Mouse (Mus musculus): ENCODE measurements at regions not wholly inside any gene's neighbourhood (a gene's known extent, or its start where the extent isn't known, plus 50 kb on each side); places are given as distances from the start of the nearest gene placed in this dataset.
A peak's percentile ranks its signal among the peaks of the same experiment; 100 is the strongest.

DNA sequence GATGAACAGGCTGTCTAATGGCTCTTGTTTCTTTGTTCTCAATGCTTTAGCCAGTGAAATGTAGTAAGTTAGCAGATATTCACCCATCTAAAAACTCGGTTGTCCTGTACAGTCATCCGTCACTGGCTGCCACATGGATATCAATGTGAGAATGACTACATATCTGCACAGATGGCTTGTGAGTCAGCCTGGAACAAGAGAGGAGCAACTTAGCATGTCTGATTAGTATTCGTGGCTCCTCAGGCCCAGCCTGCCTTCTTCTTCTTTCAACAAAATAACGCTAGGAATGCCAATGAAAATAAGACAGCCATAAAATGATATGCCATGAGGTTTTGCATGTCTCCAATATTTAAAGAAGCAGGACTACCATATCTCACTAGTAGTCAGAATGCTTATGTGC is 217.5 kb downstream of the Dusp6 start:
- WGBS: 80% methylated on average over 4 of the region's 4 CpGs
- H3K9me3 ChIP-seq (ENCODE audit: low read length): no peaks in the 10 kb centered on the region
- ATAC-seq (ENCODE audit: low FRiP score) (no peak), DNase-seq (ENCODE audit: low spot score) (no peak)
- H3K36me3 ChIP-seq (ENCODE audit: insufficient read depth, low read length): no peaks in the 10 kb centered on the region
- H3K27me3 ChIP-seq (ENCODE audit: insufficient read depth, low read length): no peaks in the 10 kb centered on the region
- no peak for TF ChIP-seq CTCF (IDR thresholded peaks at IDR 0.05)
- H3K9ac ChIP-seq (replicated peaks; ENCODE audit: low read length, poor library complexity, severe bottlenecking): no peak overlapping the region
- no peak overlapping the region for H3K27ac ChIP-seq (ENCODE audit: low read depth, low read length)
- no peak overlapping the region for H3K4me2 ChIP-seq (ENCODE audit: low read depth, low read length, poor library complexity, severe bottlenecking)
- no peaks in the 10 kb centered on the region for H3K4me1 ChIP-seq (ENCODE audit: insufficient read depth, low read length)
- no peak overlapping the region for H3K4me3 ChIP-seq (ENCODE audit: low read depth, low read length)

DNA sequence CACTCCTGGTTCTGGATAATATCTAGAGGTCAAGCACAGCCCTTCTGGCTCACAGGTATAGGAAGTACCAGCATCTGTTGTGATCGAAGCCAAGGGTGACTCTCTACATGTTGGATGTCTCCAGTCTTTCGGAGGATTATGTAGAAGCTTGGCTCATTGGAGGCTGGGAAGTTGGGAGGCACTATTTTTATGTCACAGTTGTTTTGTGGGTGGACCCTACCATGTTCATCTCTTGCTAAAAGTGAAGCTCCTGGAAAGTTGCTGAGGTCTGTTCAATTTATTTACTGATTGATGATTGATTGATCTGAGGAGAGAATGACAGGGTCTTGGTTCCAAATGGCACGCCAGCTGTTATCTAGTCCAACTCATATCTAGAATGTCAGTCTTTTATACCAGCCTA is 219.0 kb downstream of the Dusp6 start:
- 95% methylated on average over 3 of the region's 3 CpGs for WGBS
- H3K36me3 ChIP-seq (ENCODE audit: insufficient read depth, low read length): no peaks in the 10 kb centered on the region
- ATAC-seq (ENCODE audit: low FRiP score): no peak
- no peaks in the 10 kb centered on the region for H3K9me3 ChIP-seq (ENCODE audit: low read length)
- no peak overlapping the region for H3K4me2 ChIP-seq (ENCODE audit: low read depth, low read length, poor library complexity, severe bottlenecking)
- no peak for TF ChIP-seq CTCF (IDR thresholded peaks at IDR 0.05)
- no peaks in the 10 kb centered on the region for H3K4me1 ChIP-seq (ENCODE audit: insufficient read depth, low read length)
- no peak overlapping the region for H3K4me3 ChIP-seq (ENCODE audit: low read depth, low read length)
- DNase-seq (ENCODE audit: low spot score): no peak
- no peak overlapping the region for H3K9ac ChIP-seq (replicated peaks; ENCODE audit: low read length, poor library complexity, severe bottlenecking)
- no peak overlapping the region for H3K27ac ChIP-seq (ENCODE audit: low read depth, low read length)
- no peaks in the 10 kb centered on the region for H3K27me3 ChIP-seq (ENCODE audit: insufficient read depth, low read length)

DNA sequence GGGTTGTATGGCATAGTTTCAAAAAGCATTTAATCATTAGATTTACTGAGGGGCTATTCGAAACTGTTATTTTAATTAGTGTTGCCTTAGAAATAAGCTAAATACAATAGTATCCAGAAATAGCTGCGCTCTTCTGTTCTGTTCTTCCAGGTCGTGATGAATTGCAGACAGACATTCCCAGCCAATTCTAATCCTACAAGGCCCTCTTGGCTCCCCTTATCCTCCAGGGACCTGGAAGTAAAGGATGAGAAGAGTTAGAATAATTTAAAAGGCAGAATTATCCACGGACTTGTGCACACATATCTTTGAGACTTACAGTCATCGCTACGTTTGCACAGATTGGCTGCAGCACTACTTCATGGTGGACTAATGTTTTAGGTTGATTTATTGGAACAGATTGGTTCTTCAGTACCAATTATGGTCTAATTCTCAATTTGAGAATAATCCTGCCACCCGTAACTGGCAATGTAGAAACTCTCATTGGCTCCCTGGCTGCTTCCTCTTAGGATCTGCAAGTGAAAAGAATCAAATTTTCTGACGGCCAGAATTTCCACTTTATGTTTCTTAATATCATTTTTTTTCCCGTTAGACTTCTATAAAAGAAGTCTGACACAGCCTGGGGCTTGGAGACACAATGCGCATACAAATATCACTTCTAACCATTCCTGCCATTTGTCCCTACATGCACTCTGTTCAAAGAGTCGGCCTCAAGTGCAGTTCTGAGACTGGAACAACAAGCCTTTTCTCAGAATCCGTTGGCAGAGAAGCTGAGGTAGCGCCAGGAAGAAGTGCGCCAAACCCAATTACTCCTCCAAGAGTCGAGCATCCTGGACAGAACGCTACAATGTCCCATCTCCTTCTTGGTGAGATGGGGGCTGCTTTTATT is 225.4 kb downstream of the Dusp6 start:
- H3K27ac ChIP-seq (ENCODE audit: low read depth, low read length): no peak overlapping the region
- 49% methylated on average over 16 of the region's 16 CpGs for WGBS

DNA sequence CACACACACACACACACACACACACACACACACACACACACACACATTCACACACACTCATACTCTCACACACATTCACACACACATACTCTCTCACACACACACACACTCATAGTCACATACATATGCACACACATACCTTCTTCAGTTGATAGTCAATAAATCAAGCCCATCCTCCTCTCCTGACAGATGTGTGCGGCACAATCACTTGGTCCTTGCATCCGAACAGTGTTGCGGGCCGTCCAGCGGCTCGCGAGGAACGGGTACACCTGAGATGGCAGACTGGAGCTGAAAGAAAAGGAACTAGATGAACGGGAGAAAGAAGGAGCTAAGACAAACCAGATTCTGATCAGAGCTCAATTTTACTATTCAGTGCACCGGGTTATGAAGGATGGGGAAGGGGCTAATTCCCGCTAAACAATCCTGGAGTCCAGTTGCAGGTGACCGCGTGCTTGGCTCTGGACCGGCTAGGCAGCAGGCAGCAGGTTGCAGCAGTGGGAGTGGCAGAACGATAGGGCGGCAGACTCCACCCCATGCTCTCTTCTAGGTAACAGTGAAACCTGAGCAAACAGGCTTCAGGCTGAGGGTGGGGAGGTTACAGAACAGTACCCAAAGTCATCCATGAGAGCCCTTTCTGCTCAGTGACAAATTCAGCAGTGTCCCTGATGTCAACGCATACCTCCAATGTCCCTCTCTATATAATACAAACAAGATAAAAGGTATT is 247.8 kb downstream of the Csl start:
- Histone ChIP-seq H3K9ac (replicated peaks; ENCODE audit: low read length, poor library complexity, severe bottlenecking) (no peak overlapping the region), H3K4me2 (ENCODE audit: low read depth, low read length, poor library complexity, severe bottlenecking) (no peak overlapping the region), H3K4me3 (ENCODE audit: low read depth, low read length) (no peak overlapping the region), H3K9me3 (ENCODE audit: low read length) (no peaks in the 10 kb centered on the region), H3K27me3 (ENCODE audit: insufficient read depth, low read length) (no peaks in the 10 kb centered on the region), H3K36me3 (ENCODE audit: insufficient read depth, low read length) (no peaks in the 10 kb centered on the region), H3K4me1 (ENCODE audit: insufficient read depth, low read length) (no peaks in the 10 kb centered on the region), H3K27ac (ENCODE audit: low read depth, low read length) (no peak overlapping the region)
- TF ChIP-seq CTCF (IDR thresholded peaks at IDR 0.05): no peak
- 85% methylated on average over 17 of the region's 17 CpGs for WGBS
- DNase-seq (ENCODE audit: low spot score): no peak
- no peak for ATAC-seq (ENCODE audit: low FRiP score)

More for the DNA sequence above, 225.4 kb downstream of the Dusp6 start:
- H3K4me3 ChIP-seq (ENCODE audit: low read depth, low read length): no peak overlapping the region
- H3K9ac ChIP-seq (replicated peaks; ENCODE audit: low read length, poor library complexity, severe bottlenecking): no peak overlapping the region
- H3K9me3 ChIP-seq (ENCODE audit: low read length): no peaks in the 10 kb centered on the region
- DNase-seq (ENCODE audit: low spot score) (peak; percentile 38), ATAC-seq (ENCODE audit: low FRiP score) (peak; percentile 44; the same call in 1 of the 2 replicates)
- no peaks in the 10 kb centered on the region for H3K4me1 ChIP-seq (ENCODE audit: insufficient read depth, low read length)
- no peaks in the 10 kb centered on the region for H3K27me3 ChIP-seq (ENCODE audit: insufficient read depth, low read length)
- no peaks in the 10 kb centered on the region for H3K36me3 ChIP-seq (ENCODE audit: insufficient read depth, low read length)
- TF ChIP-seq CTCF (IDR thresholded peaks at IDR 0.05): no peak
- H3K4me2 ChIP-seq (ENCODE audit: low read depth, low read length, poor library complexity, severe bottlenecking): no peak overlapping the region

DNA sequence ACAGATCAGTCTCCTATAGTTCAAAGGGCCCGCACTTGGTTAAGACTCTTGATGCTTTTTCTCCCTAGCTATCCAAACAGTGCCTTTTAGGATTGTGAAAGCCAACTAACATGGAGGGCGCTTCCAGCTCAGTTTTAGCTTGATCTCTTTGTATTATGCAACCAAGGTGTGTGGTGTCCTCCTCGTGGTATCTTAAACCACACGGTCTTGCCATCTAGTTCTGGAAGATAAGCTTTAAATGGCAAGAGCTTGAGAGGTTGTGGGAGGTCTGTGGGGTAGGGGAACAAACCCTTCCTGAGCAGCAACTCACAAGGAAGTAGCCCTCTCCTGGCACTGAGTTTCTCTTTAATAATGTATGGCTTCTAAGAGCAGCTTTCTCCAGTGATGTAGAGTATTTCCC is 241.5 kb downstream of the Csl start:
- H3K27ac ChIP-seq (ENCODE audit: low read depth, low read length): no peak overlapping the region
- H3K4me2 ChIP-seq (ENCODE audit: low read depth, low read length, poor library complexity, severe bottlenecking): no peak overlapping the region
- no peaks in the 10 kb centered on the region for H3K9me3 ChIP-seq (ENCODE audit: low read length)
- H3K36me3 ChIP-seq (ENCODE audit: insufficient read depth, low read length): no peaks in the 10 kb centered on the region
- WGBS: 89% methylated on average over 4 of the region's 4 CpGs
- H3K4me1 ChIP-seq (ENCODE audit: insufficient read depth, low read length): no peaks in the 10 kb centered on the region
- TF ChIP-seq CTCF (IDR thresholded peaks at IDR 0.05): no peak
- H3K27me3 ChIP-seq (ENCODE audit: insufficient read depth, low read length): no peaks in the 10 kb centered on the region
- ATAC-seq (ENCODE audit: low FRiP score) (no peak), DNase-seq (ENCODE audit: low spot score) (no peak)
- H3K4me3 ChIP-seq (ENCODE audit: low read depth, low read length): no peak overlapping the region
- no peak overlapping the region for H3K9ac ChIP-seq (replicated peaks; ENCODE audit: low read length, poor library complexity, severe bottlenecking)

DNA sequence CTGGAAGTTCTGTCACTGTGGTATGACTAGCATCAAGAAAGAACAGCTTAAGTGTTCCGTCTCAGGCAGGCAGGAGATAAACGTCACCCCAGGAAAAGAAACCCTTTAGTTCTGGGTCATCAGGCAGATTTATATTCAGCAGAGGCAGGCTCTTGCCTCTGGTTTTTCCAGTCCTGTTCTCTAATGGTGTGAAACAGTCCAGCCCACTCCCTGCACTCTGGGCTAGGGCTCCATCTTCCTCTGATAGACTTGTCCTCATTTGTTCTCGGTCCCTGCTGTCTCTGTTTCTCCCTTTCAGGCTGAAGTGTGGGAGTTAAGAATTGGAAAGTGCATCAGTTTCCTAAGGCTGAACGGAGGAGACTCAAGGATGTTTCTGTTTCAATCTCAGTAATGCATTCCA is 240.0 kb downstream of the Csl start:
- Histone ChIP-seq H3K9me3 (ENCODE audit: low read length) (no peaks in the 10 kb centered on the region), H3K4me2 (ENCODE audit: low read depth, low read length, poor library complexity, severe bottlenecking) (no peak overlapping the region), H3K9ac (replicated peaks; ENCODE audit: low read length, poor library complexity, severe bottlenecking) (no peak overlapping the region), H3K4me1 (ENCODE audit: insufficient read depth, low read length) (no peaks in the 10 kb centered on the region), H3K27ac (ENCODE audit: low read depth, low read length) (no peak overlapping the region), H3K36me3 (ENCODE audit: insufficient read depth, low read length) (no peaks in the 10 kb centered on the region), H3K4me3 (ENCODE audit: low read depth, low read length) (no peak overlapping the region), H3K27me3 (ENCODE audit: insufficient read depth, low read length) (no peaks in the 10 kb centered on the region)
- DNase-seq (ENCODE audit: low spot score) (no peak), ATAC-seq (ENCODE audit: low FRiP score) (no peak)
- WGBS: 28% methylated on average over 4 of the region's 4 CpGs
- TF ChIP-seq CTCF (IDR thresholded peaks at IDR 0.05): no peak
